Mouse (Mus musculus): ENCODE measurements at regions not wholly inside any gene's neighbourhood (a gene's known extent, or its start where the extent isn't known, plus 50 kb on each side); places are given as distances from the start of the nearest gene placed in this dataset.

DNA sequence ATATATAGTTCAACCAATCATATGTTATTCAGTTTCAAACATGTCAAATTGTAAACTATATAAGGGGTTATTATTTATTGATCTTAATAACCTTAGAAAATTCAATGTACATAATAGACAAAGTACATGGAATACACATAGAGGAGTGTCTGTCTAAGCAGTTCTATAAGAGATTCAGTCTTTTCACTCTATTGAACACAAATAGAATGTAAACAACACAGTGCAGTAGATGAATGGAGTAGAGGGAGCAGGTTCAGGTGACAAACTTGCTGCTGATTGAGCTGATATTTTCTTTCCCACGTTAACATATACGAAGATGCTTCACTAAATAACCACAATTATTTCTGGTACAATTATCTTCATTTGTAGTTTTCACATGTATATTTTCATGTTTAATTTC lies 1098.6 kb upstream of the Foxg1 start:
- DNase-seq (ENCODE audit: low spot score in 2 of 2) = no peak

- DNase-seq (ENCODE audit: low spot score in 2 of 2) = peak in 1 of 2 experiments; percentile 42
These were observed 1098.1 kb upstream of the Foxg1 start for GRCm38 (mm10) chr12:48284386-48284785.

GRCm38 (mm10) chr12:48290146-48290545 lies 1092.3 kb upstream of the Foxg1 start:
- DNase-seq (ENCODE audit: low spot score in 2 of 2) = no peak
